Mouse (Mus musculus) kidney, adult 2 months (tissue): ENCODE results near the gene 9430097D07Rik.

ENCODE experiments used
- CTCF ChIP-seq: fragments of 200-500 bp; conservative IDR thresholded peaks from 2 replicates; pipeline ENCODE4 v1.5.1; 2011; ENCODE audit warnings: low read depth, mild to moderate bottlenecking, control low read depth, low read length, moderate library complexity, mixed read lengths; ENCODE audit not compliant: insufficient read depth, insufficient read length
- POLR2A ChIP-seq: fragments of 200-500 bp; IDR thresholded peaks from one replicate; pipeline ENCODE4 v1.6.1; 2011; ENCODE audit warnings: low read depth, low read length, control low read depth

DNA sequence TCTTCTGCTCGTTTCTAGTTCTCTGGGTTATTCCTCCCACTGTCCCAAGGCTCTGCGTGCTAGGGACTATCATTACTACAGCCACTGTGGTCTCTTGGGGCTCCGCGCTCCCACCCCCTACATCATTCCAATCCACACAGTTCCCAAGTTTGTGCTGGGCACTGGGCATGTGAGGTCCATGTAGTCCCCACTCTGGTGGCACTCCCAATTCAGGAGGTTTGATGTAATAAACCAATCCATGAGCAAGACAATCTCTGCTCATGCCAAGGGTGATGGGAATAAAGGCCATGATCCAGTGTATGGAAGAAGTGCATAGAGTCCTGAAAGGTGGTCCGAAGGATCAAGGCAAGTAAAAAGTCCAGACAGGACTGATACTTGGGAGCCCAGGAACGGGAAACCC is 987 bp downstream of the 9430097D07Rik start, which contains the start of gene Pip5kl1:
- TF ChIP-seq POLR2A: no peak
- no peak for TF ChIP-seq CTCF
